19 mouse cellular contexts compared by ENCODE assay signal in the genomic region with DNA sequence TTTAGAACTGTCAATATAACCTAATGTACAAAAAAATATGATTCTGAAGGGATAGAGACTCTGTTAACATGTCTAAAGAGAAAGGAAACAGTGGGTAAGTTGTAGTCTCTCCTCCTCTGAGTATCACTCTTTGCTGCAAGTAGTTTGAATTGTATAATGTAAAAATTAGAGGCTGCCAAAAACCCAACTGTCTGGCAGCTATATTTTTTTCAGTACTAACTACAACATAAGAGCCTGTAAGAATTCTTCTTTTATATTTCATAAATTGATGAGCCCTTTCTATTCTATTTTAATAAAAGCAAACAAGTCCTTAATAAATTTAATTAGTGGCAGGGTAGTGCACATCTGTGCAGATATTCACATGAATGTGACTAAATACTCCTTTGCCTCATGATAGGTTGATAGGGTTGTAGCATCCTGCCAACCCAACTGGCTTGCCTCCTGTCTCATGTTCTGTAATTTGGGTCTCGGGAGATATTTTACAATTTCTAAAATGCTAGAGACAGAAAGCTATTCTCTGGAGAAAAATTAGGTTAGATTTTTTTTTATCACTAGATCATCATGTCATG.
DNase-seq lines count a peak whose midpoint lies in the region; ATAC-seq lines count a peak whose summit lies in the region.
"Had no signal": no experiment of that assay in that cellular context is flagged by ENCODE, and none has a peak within 500 bp of the region (broad histone marks: within the 10 kb centered on the region; RNA-seq: fewer than 3 reads in every experiment).

No protein-coding gene starts in this region.

- H3K4me1 ChIP-seq in hindbrain, embryonic 15.5 days (replicated peaks): peaks cover 7% of the 10 kb centered on the region; the same call in 1 of the 2 replicates
- H3K4me1 ChIP-seq in hindbrain, embryonic 13.5 days (replicated peaks): peaks cover 13% of the 10 kb centered on the region
- H3K4me1 ChIP-seq: limb, embryonic 15.5 days; megakaryocyte, embryonic 14.5 days had no signal

- H3K9ac ChIP-seq in hindbrain, embryonic 15.5 days: no peak overlapping the region
- H3K9ac ChIP-seq in hindbrain, embryonic 13.5 days: no peak overlapping the region
- H3K9ac ChIP-seq: heart, embryonic 13.5 days; limb, embryonic 15.5 days had no signal

- no peaks in the 10 kb centered on the region for H3K27me3 ChIP-seq in hindbrain, embryonic 15.5 days
- H3K27me3 ChIP-seq in hindbrain, embryonic 13.5 days: no peaks in the 10 kb centered on the region
- H3K27me3 ChIP-seq: heart, embryonic 13.5 days; limb, embryonic 15.5 days; megakaryocyte, embryonic 14.5 days; Patski had no signal

- H3K36me3 ChIP-seq in hindbrain, embryonic 15.5 days: no peaks in the 10 kb centered on the region
- H3K36me3 ChIP-seq in hindbrain, embryonic 13.5 days: no peaks in the 10 kb centered on the region
- H3K36me3 ChIP-seq: heart, embryonic 13.5 days; limb, embryonic 15.5 days had no signal

- H3K27ac ChIP-seq in hindbrain, embryonic 15.5 days (replicated peaks): no peak overlapping the region
- H3K27ac ChIP-seq in hindbrain, embryonic 13.5 days: no peak overlapping the region
- H3K27ac ChIP-seq: heart, embryonic 13.5 days; limb, embryonic 15.5 days had no signal

- no peak overlapping the region for H3K4me2 ChIP-seq in hindbrain, embryonic 15.5 days
- no peak overlapping the region for H3K4me2 ChIP-seq in hindbrain, embryonic 13.5 days
- H3K4me2 ChIP-seq: heart, embryonic 13.5 days; limb, embryonic 15.5 days had no signal

- DNase-seq in cerebellum, adult 8-10 months: no peak
- peak; percentile 17 to 31 for DNase-seq in layer of hippocampus, adult 8-10 months (ENCODE audit: low spot score in 2 of 2)
- peak; percentile 41 for DNase-seq in telencephalon, adult 2 months (ENCODE audit: low read depth, low spot score)
- no peak for DNase-seq in kidney, adult 9 months
- DNase-seq in lung, postnatal 25 days (ENCODE audit: low spot score): no peak
- DNase-seq: adrenal gland, postnatal 10 days; gastrocnemius, postnatal 14 days; heart, adult 18-20 months; kidney, postnatal 36 days; lung, postnatal 10 days; thymus, postnatal 25 days had no signal

- peak; percentile 41; the same call in 1 of the 2 replicates for ATAC-seq in cerebellum, adult (ENCODE audit: insufficient number of reproducible peaks, low FRiP score, low TSS enrichment)
- ATAC-seq in hindbrain, embryonic 15.5 days (ENCODE audit: low FRiP score, low read depth): peak; percentile 30; the same call in 1 of the 2 replicates
- ATAC-seq in hindbrain, embryonic 13.5 days (ENCODE audit: low FRiP score): no peak
- ATAC-seq: Patski had no signal

- H3K9me3 ChIP-seq in hindbrain, embryonic 15.5 days: no peaks in the 10 kb centered on the region
- no peaks in the 10 kb centered on the region for H3K9me3 ChIP-seq in hindbrain, embryonic 13.5 days
- H3K9me3 ChIP-seq: heart, embryonic 13.5 days; limb, embryonic 15.5 days; megakaryocyte, embryonic 14.5 days had no signal

- WGBS in hindbrain, embryonic 15.5 days: 56% methylated on average over 1 of the region's 1 CpGs
- 65% methylated on average over 1 of the region's 1 CpGs for WGBS in hindbrain, embryonic 13.5 days

- H3K4me3 ChIP-seq in hindbrain, embryonic 15.5 days: no peak overlapping the region
- no peak overlapping the region for H3K4me3 ChIP-seq in hindbrain, embryonic 13.5 days
- H3K4me3 ChIP-seq: heart, embryonic 13.5 days; limb, embryonic 15.5 days; megakaryocyte, embryonic 14.5 days; myocyte had no signal

Comparison
In these comparisons a context has a peak if more than half of its experiments do, and no peak if none do; other contexts are left out.
1. DNase-seq: peak in layer of hippocampus, adult 8-10 months (2 of 2) and telencephalon, adult 2 months (single experiment); none in cerebellum, adult 8-10 months (single experiment), kidney, adult 9 months (single experiment) and lung, postnatal 25 days (single experiment).